In genomic region chr8:120374514-120374913, GRCm38 (mm10) we compare ENCODE assay signal across 8 mouse cellular contexts.
A peak's percentile ranks its signal among the peaks of the same experiment; 100 is the strongest.
DNase-seq lines count a peak whose midpoint lies in the region; ATAC-seq and TF ChIP-seq lines count a peak whose summit lies in the region.

No protein-coding gene starts in this region.

- no peak overlapping the region for H3K4me2 ChIP-seq in hindbrain, embryonic 16.5 days (ENCODE audit: low read length)
- no peak overlapping the region for H3K4me2 ChIP-seq in liver, postnatal 0 days (ENCODE audit: low read depth, low read length)
- no peak overlapping the region for H3K4me2 ChIP-seq in lung, postnatal 0 days (replicated peaks; ENCODE audit: low read depth, low read length)

- TF ChIP-seq EP300 in liver, postnatal 0 days (IDR thresholded peaks at IDR 0.05; ENCODE audit: low read depth) = no peak
- no peak for TF ChIP-seq EP300 in lung, postnatal 0 days (IDR thresholded peaks at IDR 0.05)

- peak; percentile 60 for DNase-seq in adrenal gland, adult 2 months
- DNase-seq in adrenal gland, adult 18-20 months (ENCODE audit: low spot score in 2 of 2) = no peak
- no peak for DNase-seq in liver, postnatal 0 days
- DNase-seq in frontal cortex, postnatal 25 days (ENCODE audit: low spot score in 2 of 2) = no peak
- DNase-seq in lung, postnatal 0 days (ENCODE audit: low spot score) = no peak
- DNase-seq in spleen, adult 12 weeks (ENCODE audit: low spot score) = no peak

- 0 out of 2 replicates have a peak overlapping the region, but pooled peaks have one; percentile 23 for H3K9ac ChIP-seq in hindbrain, embryonic 16.5 days (ENCODE audit: low read depth, low read length)
- H3K9ac ChIP-seq in liver, postnatal 0 days (replicated peaks) = 0 out of 2 replicates have a peak overlapping the region, but pooled peaks have one; percentile 38
- H3K9ac ChIP-seq in lung, postnatal 0 days (replicated peaks; ENCODE audit: low read depth) = no peak overlapping the region

- peak overlapping the region; percentile 68 for H3K27ac ChIP-seq in bone marrow, adult 2 months (ENCODE audit: control insufficient read depth, insufficient read depth, low read depth, low read length, poor library complexity)
- peak overlapping the region; percentile 63; the same call in 1 of the 2 replicates for H3K27ac ChIP-seq in hindbrain, embryonic 16.5 days (ENCODE audit: low read depth, low read length)
- peak overlapping the region; percentile 88 for H3K27ac ChIP-seq in liver, postnatal 0 days (ENCODE audit: low read depth)
- H3K27ac ChIP-seq in lung, postnatal 0 days (ENCODE audit: low read length) = no peak overlapping the region

- no peak overlapping the region for H3K4me3 ChIP-seq in bone marrow, adult 2 months (replicated peaks; ENCODE audit: control insufficient read depth, low read depth, low read length)
- H3K4me3 ChIP-seq in hindbrain, embryonic 16.5 days (ENCODE audit: low read length) = no peak overlapping the region
- H3K4me3 ChIP-seq in liver, postnatal 0 days (ENCODE audit: low read depth, low read length) = no peak overlapping the region
- H3K4me3 ChIP-seq in lung, postnatal 0 days (ENCODE audit: low read depth, low read length) = no peak overlapping the region

- peaks cover 16% of the 10 kb centered on the region for H3K4me1 ChIP-seq in bone marrow, adult 2 months (ENCODE audit: control insufficient read depth, insufficient read depth, low read length)
- peaks cover 30% of the 10 kb centered on the region for H3K4me1 ChIP-seq in hindbrain, embryonic 16.5 days (ENCODE audit: control insufficient read depth, insufficient read depth, low read depth, low read length)
- H3K4me1 ChIP-seq in liver, postnatal 0 days (ENCODE audit: insufficient read depth) = peaks cover 83% of the 10 kb centered on the region
- peaks cover 5% of the 10 kb centered on the region; the same call in 1 of the 2 replicates for H3K4me1 ChIP-seq in lung, postnatal 0 days (ENCODE audit: insufficient read depth, low read depth, low read length)

- 0 out of 2 replicates have a peak, but pooled peaks cover 4% of the 10 kb centered on the region for H3K27me3 ChIP-seq in hindbrain, embryonic 16.5 days (replicated peaks; ENCODE audit: control insufficient read depth, insufficient read depth, low read length)
- H3K27me3 ChIP-seq in liver, postnatal 0 days (ENCODE audit: insufficient read depth, low read length) = no peaks in the 10 kb centered on the region
- H3K27me3 ChIP-seq in lung, postnatal 0 days (replicated peaks; ENCODE audit: insufficient read depth, low read length) = no peaks in the 10 kb centered on the region

- no peak for TF ChIP-seq POLR2A in bone marrow, adult 2 months (IDR thresholded peaks at IDR 0.05; ENCODE audit: borderline replicate concordance, control insufficient read depth, low read depth, low read length)

- no peaks in the 10 kb centered on the region for H3K9me3 ChIP-seq in hindbrain, embryonic 16.5 days (ENCODE audit: control insufficient read depth, low read length)
- H3K9me3 ChIP-seq in liver, postnatal 0 days (ENCODE audit: low read length) = no peaks in the 10 kb centered on the region
- no peaks in the 10 kb centered on the region for H3K9me3 ChIP-seq in lung, postnatal 0 days (ENCODE audit: low read length)

- WGBS in bone marrow, adult 2 months = 70% methylated on average over 9 of the region's 9 CpGs
- 38% methylated on average over 9 of the region's 9 CpGs for WGBS in hindbrain, embryonic 16.5 days
- WGBS in liver, postnatal 0 days (ENCODE audit: insufficient replicate concordance) = 62% methylated on average over 9 of the region's 9 CpGs
- 54% methylated on average over 9 of the region's 9 CpGs for WGBS in lung, postnatal 0 days

- H3K36me3 ChIP-seq in hindbrain, embryonic 16.5 days (ENCODE audit: control insufficient read depth, insufficient read depth, low read length) = no peaks in the 10 kb centered on the region
- no peaks in the 10 kb centered on the region for H3K36me3 ChIP-seq in liver, postnatal 0 days (replicated peaks; ENCODE audit: insufficient read depth, low read length)
- no peaks in the 10 kb centered on the region for H3K36me3 ChIP-seq in lung, postnatal 0 days (ENCODE audit: insufficient read depth, low read length)

- 0 out of 2 replicates have a peak, but pooled peaks have one; percentile 31 for ATAC-seq in hindbrain, embryonic 16.5 days
- no peak for ATAC-seq in liver, postnatal 0 days
- ATAC-seq in lung, postnatal 0 days = no peak

- TF ChIP-seq CTCF in bone marrow, adult 2 months (IDR thresholded peaks at IDR 0.05; ENCODE audit: control insufficient read depth, insufficient read depth, low read length) = no peak
- TF ChIP-seq CTCF in liver, postnatal 0 days (IDR thresholded peaks at IDR 0.05; ENCODE audit: low read depth) = no peak
- TF ChIP-seq CTCF in lung, postnatal 0 days (IDR thresholded peaks at IDR 0.05) = no peak
